Mouse (Mus musculus) brain, embryonic 14.5 days (tissue): ENCODE measurements at regions not wholly inside any gene's neighbourhood (a gene's known extent, or its start where the extent isn't known, plus 50 kb on each side); places are given as distances from the start of the nearest gene placed in this dataset.
A peak's percentile ranks its signal among the peaks of the same experiment; 100 is the strongest.

ENCODE experiments used
- DNase-seq: peaks from one replicate; pipeline ENCODE4 v3.0.0-alpha.2; 2011; ENCODE audit warnings: low read depth
- CTCF ChIP-seq: fragments of 200-500 bp; IDR thresholded peaks from 2 replicates; pipeline ENCODE4 v1.5.1; 2012; ENCODE audit warnings: inconsistent platforms, mild to moderate bottlenecking, moderate library complexity, borderline replicate concordance; ENCODE audit not compliant: insufficient read depth, insufficient read length; ENCODE audit errors: extremely low read depth
- POLR2A ChIP-seq: fragments of 200-500 bp; IDR thresholded peaks from 2 replicates; pipeline ENCODE4 v1.6.1; 2012; ENCODE audit warnings: mild to moderate bottlenecking, inconsistent platforms, borderline replicate concordance; ENCODE audit not compliant: poor library complexity, insufficient read depth, insufficient read length, severe bottlenecking; ENCODE audit errors: extremely low read depth

GRCm38 (mm10) chr17:47291558-47291957, 77.1 kb upstream of the Mrps10 start:
- TF ChIP-seq POLR2A (no peak), CTCF (no peak)
- no peak for DNase-seq

GRCm38 (mm10) chr17:47285616-47286015, 83.1 kb upstream of the Mrps10 start:
- TF ChIP-seq POLR2A, result no peak
- TF ChIP-seq CTCF, result no peak
- DNase-seq, result no peak

- no peak for TF ChIP-seq POLR2A
- TF ChIP-seq CTCF, result no peak
- DNase-seq, result no peak
Observed at GRCm38 (mm10) chr17:47284236-47284635, 84.5 kb upstream of the Mrps10 start.

- TF ChIP-seq POLR2A (no peak), CTCF (no peak)
- peak; percentile 36 for DNase-seq
Observed at GRCm38 (mm10) chr17:47283158-47283557, 85.5 kb upstream of the Mrps10 start.

GRCm38 (mm10) chr17:47282476-47282875, 86.2 kb upstream of the Mrps10 start:
- DNase-seq, result peak; percentile 22
- TF ChIP-seq CTCF (no peak), POLR2A (no peak)

GRCm38 (mm10) chr17:47277890-47278289, 90.8 kb upstream of the Mrps10 start:
- TF ChIP-seq POLR2A, result no peak
- TF ChIP-seq CTCF, result no peak

GRCm38 (mm10) chr17:47276639-47277038, 92.0 kb upstream of the Mrps10 start:
- DNase-seq, result peak; percentile 24
- TF ChIP-seq POLR2A (no peak), CTCF (no peak)

More at GRCm38 (mm10) chr17:47277890-47278289, 90.8 kb upstream of the Mrps10 start:
- no peak for DNase-seq

- peak; percentile 31 for DNase-seq
- no peak for TF ChIP-seq CTCF
- TF ChIP-seq POLR2A, result no peak
Observed at GRCm38 (mm10) chr17:47275796-47276311, 92.8 kb upstream of the Mrps10 start.

GRCm38 (mm10) chr17:47273309-47273708, 95.4 kb upstream of the Mrps10 start:
- no peak for TF ChIP-seq CTCF
- TF ChIP-seq POLR2A, result no peak
- DNase-seq, result no peak

GRCm38 (mm10) chr17:47271979-47272677, 96.6 kb upstream of the Mrps10 start:
- peak; percentile 45 for DNase-seq
- no peak for TF ChIP-seq POLR2A
- no peak for TF ChIP-seq CTCF

GRCm38 (mm10) chr17:47269053-47269891, 99.4 kb upstream of the Mrps10 start:
- no peak for TF ChIP-seq CTCF
- TF ChIP-seq POLR2A, result no peak
- no peak for DNase-seq
